Mouse (Mus musculus) spleen, adult 2 months (tissue): ENCODE data around the gene Htr3a.

Source experiments
- CTCF ChIP-seq: fragments of 200-500 bp; IDR thresholded peaks from 2 replicates; pipeline ENCODE4 v1.5.1; 2011; ENCODE audit warnings: mild to moderate bottlenecking, inconsistent platforms; ENCODE audit not compliant: insufficient read depth, insufficient read length, insufficient replicate concordance; ENCODE audit errors: extremely low read depth
- POLR2A ChIP-seq: fragments of 200-500 bp; IDR thresholded peaks from 2 replicates; pipeline ENCODE4 v1.6.1; 2011; ENCODE audit warnings: low read depth, low read length, inconsistent platforms

DNA sequence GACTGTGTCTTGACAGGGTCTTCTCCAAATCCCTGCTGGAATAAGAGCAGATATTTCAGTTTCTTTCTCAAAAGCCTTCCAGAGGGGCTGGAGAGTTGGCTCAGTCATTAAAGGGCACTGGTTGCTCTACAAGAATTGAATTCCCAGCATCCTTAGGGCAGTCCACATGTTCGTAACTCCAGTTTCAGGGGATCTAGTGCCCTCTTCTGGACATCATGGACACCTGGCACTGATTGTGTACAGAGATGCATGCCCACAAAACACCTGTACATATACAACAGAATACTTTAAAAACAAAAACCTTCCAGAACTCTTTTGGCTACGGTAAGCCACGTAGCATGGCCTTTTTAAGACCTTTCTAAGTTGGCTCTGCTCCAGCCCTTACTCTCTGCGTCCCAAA lies 54.7 kb downstream of the Htr3a start:
- TF ChIP-seq CTCF (no peak), POLR2A (no peak)
